Mouse (Mus musculus) spleen, adult 10 weeks (tissue): ENCODE data around the gene Gjd2. TPM values are rescaled to one million over a fixed set of nuclear protein-coding genes. Genes with fewer than 3 reads are reported as not detected.

Experiments
- polyA plus RNA-seq: library from polyadenylated mRNA; stranded (reverse); fragments of 350-450 nt; fragmentation: Illumina TruSeq; extraction: RNeasy Lipid Tissue Mini Kit (QIAGEN cat#74804); gene quantifications from one replicate; pipeline ENCODE4 v1.2.3, GENCODE M21; 2015; ENCODE audit warnings: low replicate concordance; ENCODE audit not compliant: insufficient read depth

The Gjd2 gene
- not detected for polyA plus RNA-seq

DNA sequence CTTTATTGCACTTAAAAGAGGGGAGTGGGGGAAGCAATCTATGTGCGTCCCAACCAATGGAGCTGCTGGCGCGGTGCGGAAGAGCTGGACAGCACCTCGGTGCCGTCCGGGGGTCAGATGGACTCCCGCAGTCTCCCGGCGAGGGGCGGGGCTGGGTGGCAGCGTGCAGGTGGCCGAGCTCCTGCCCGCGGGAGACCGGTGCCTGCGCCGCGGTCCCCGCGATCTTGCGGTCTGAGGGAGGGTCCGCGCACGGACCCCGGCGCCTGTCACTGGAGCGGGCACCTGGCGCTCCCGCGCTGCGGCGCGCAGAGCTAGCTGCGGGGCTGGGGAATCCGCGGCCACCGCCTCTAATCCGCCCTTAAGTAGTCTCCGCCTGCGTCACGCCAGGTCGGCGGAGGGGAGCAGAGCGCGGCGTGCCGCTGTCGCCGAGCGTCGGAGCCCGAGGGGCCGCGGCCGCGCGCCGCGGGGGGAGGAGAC is at the start of gene Gjd2:
Gene Gjd2 (minus strand): TSS at position 325 of the 477 bp plus-strand sequence.

DNA sequence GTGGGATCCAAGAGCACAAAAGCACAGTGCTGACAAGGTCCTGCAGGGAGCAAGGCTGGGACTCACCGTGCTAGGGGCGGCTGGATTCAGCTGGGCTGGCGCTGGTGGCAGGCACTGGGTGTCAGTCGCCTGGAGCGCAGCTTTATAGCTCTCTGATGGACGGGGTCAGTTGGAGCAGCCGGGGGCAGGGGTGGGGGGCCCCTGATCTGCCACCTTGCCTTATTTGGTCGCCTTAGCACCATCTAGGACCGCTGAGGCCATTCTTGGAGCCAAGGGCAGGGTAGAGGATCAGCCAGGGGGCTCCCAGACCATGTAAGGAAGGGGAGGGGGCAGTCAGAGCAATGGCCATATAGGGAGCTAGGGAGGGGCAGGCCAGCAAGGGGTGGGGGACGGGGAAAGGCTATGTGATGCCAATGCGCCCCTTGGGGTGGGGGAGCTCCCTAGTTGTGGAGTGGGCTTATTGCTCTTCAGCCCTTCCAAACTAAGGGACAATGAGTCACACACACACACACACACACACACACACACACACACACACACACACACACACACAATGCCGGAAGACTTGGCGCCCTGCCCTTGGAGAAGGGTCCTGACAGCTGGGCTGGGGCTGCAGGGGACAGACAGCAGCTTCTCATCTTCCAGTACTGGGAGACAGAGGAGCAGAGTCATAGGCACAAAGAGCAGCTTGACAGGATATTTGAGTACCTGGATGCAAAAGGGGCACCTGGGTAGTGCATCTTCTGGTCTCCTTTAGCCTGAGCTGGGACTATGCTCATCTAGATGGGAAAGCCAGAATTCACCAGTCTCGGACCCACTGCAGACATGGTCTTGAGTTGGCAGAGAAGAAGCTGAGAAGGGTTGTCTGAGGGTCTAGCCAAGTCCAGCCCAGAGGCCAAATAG is 39.5 kb upstream of the Gjd2 start, which contains the start of gene Actc1:
Gene Actc1 (minus strand): TSS at position 853 of the 903 bp plus-strand sequence.

Other genes starting within 250 kb of the Gjd2 start
- 1.1 TPM for gene Scg5, start 184.5 kb downstream of the Gjd2 start, polyA plus RNA-seq
- gene Arhgap11a, start 165.0 kb downstream of the Gjd2 start, polyA plus RNA-seq, result 25.3 TPM
- gene Actc1, start 39.9 kb upstream of the Gjd2 start, polyA plus RNA-seq, result not detected
- 54.9 TPM for gene Aqr, start 173.4 kb upstream of the Gjd2 start, polyA plus RNA-seq
- gene Zfp770, start 187.8 kb upstream of the Gjd2 start, polyA plus RNA-seq, result 17.9 TPM